Mouse (Mus musculus): ENCODE data around the gene Hscb. TPM values are rescaled to one million over a fixed set of nuclear protein-coding genes. Genes with fewer than 3 reads are reported as not detected.

Hscb gene
- polyA plus RNA-seq, 1 experiment from 2014 or later: 10.8 TPM

DNA sequence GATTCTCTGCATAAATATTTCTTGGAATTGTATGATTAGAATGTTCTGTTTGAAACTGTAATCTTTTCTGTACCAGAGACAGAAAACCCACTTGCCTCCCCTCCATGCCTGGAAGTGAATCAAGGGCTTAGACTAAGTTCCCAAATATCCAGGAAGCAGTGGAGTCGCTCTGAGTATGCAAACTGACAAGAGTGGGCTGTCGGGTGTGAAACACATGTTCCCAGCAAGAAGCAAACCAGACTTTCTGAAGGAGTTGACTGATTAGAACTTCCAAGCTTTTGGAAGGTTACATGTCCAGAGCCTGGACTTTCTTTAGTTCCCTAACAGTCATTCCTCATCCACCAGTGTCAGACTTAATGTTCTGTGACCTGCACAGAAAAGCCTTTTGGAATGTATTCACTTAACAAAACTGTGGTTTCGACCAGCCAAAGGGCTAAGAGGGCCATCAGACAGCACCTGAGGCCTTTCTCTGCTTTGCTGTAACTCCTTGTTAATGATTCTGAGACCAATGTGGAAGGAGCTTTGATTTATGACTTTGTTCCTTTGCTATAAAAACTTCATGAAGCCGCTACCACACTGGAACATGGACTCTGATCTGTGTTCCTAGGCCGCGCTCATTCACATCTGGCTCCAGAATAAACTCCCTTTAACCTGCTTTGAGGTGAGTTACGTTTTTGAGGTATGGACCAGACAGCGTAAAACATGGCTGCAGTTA is 12.6 kb downstream of the Hscb start:
- H3K36me3 ChIP-seq: no peaks in the 10 kb centered on the region
- no peaks in the 10 kb centered on the region for H3K9me3 ChIP-seq
- H3K27ac ChIP-seq: no peak overlapping the region
- no peak overlapping the region for H3K4me3 ChIP-seq (replicated peaks)
- no peak for ATAC-seq
- WGBS: 92% methylated on average over 8 of the region's 8 CpGs
- no peaks in the 10 kb centered on the region for H3K4me1 ChIP-seq (replicated peaks)
- no peak overlapping the region for H3K9ac ChIP-seq (replicated peaks)
- H3K27me3 ChIP-seq: no peaks in the 10 kb centered on the region
- H3K4me2 ChIP-seq (replicated peaks): no peak overlapping the region

DNA sequence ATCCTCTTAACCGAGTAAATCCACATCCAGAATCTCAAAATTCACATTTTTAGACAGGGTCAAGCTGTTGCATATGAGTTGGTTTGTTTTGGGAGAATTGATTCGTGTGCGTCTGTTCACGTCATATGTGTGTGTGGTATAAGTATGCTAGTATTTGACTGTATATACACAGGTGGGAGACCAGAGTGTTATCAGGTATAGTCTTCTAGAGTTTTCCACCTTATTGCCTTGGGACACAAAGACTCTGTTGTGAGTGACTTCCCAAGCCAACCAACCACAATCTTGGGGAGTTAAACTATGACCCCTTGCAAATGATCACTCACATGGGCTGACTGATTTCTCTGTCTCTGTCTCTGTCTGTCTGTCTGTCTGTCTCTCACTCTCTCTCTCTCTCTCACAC is 15.2 kb downstream of the Hscb start:
- Histone ChIP-seq H3K9ac (replicated peaks) (no peak overlapping the region), H3K27ac (no peak overlapping the region), H3K4me3 (replicated peaks) (no peak overlapping the region), H3K4me1 (replicated peaks) (no peaks in the 10 kb centered on the region), H3K36me3 (no peaks in the 10 kb centered on the region), H3K27me3 (no peaks in the 10 kb centered on the region), H3K4me2 (replicated peaks) (no peak overlapping the region), H3K9me3 (no peaks in the 10 kb centered on the region)
- no peak for ATAC-seq
- 89% methylated on average over 4 of the region's 4 CpGs for whole genome bisulfite sequencing

DNA sequence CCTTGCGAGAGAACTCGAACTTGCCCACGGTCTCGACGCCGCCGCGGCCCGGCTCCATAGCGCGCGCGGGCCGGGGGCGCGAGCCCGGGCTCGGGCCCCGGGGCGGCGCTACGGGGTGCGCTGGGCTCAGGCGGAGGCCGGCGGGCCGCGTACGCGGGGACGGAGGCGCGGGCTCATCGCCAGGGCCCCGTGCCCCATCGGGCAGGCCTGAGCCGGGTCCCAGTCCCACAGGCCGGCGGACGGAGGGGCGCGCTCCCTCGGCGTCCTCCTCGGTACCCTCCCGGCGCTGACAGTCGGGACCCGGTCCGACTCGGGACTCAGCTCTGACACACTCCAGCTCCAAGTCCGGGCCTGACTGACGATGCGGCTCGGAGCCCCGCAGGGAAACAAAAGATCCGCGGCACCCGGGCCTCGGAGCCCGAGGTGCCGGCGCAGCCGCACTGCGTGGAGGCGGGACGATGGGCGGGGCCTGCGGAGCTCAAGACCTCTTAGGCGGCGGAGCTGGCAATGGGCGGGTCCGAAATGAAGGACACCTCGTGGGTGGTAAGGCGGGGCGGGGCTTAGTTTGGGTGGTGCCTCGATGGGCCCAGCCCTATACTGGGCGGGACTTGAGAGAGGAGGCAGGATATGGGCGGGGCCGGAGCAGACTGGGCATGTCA is 29.8 kb downstream of the Hscb start, which contains the start of gene Ulk1:
TSS of gene Ulk1 (minus strand) at position 431 of the 659 bp plus-strand sequence.
- Histone ChIP-seq H3K27me3 (no peaks in the 10 kb centered on the region), H3K36me3 (peaks cover 11% of the 10 kb centered on the region; the same call in 1 of the 2 replicates), H3K4me2 (replicated peaks) (peak within 1 kb of the TSS; percentile 98), H3K4me3 (replicated peaks) (peak within 1 kb of the TSS; percentile 94), H3K4me1 (replicated peaks) (peaks cover 44% of the 10 kb centered on the region), H3K9me3 (no peaks in the 10 kb centered on the region), H3K27ac (peak within 1 kb of the TSS; percentile 90), H3K9ac (replicated peaks) (peak within 1 kb of the TSS; percentile 98)
- ATAC-seq: peak; percentile 94
- WGBS: under 1% methylated on average over 68 of the region's 80 CpGs

DNA sequence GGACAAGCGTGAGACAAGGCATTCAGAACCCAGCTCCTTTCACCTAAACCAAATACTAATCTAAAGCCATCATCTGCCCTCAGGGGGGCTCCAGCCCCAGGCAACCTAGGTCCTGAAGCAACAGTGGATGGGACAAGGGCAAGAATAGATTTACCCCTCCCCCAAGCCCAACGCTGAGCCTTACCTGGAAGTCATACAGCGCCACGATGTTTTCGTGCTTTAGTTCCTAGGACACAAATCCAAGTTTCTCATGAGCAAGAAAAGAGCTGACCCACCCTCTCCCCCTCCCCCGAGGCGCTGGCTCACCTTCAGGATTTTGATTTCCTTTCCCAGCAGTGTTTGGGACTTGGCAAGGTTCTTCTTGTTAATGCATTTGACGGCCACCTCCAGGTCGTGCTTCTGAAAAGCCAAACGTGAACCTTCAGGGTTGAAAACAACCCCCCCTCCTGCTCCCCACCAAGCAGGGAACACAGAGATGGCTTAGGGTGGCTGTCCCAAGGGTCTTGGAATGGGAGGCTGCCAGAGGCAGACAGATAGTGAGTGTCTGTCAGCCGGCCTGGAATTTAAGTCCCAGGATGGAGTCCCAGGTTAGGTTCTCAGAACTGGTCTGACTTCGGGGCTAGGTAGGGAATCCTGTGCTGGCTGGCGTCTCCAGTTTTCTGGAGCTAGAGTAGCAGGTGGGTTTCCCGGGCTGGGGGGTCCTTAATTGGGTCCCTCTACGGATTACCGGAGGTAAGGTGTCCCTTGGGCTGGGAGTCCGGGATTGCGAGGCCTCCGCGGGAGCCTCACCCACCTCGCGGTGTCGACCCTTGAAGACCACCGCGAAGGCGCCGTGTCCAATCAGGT is 30.5 kb downstream of the Hscb start:
- Histone ChIP-seq H3K4me1 (replicated peaks) (peaks cover 49% of the 10 kb centered on the region), H3K36me3 (peaks cover 17% of the 10 kb centered on the region), H3K4me3 (replicated peaks) (peak overlapping the region; percentile 94), H3K27ac (peak overlapping the region; percentile 90), H3K9me3 (no peaks in the 10 kb centered on the region), H3K9ac (replicated peaks) (peak overlapping the region; percentile 98), H3K4me2 (replicated peaks) (peak overlapping the region; percentile 98), H3K27me3 (no peaks in the 10 kb centered on the region)
- 2% methylated on average over 27 of the region's 27 CpGs for WGBS
- no peak for ATAC-seq

DNA sequence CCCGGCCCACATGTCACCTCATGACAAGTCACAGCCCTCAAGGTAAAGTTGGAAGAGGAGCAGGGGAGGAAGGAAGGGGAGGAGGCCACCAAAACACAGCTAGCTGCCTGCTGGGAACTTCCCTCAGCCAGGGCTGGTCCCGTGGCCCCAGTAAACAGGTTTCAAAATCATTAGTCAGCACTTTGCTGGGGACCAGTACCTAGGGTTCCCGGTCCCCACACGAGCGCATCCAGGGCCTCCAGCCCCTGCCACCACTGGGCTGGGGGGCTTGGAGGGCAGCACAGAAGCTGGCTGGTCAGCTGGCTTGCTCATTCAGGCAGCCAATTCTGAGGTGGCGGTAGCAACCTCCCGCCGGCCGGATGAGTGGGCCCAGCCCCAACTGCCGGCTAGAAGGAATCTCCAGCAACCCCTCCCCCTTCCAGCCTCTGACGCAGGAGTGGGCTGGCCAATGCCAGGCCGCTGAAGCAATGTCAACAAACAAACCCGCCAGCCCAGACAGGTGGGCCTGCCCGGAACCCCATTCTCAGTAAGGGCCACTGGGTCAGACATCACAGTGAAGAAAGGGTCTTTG is 31.4 kb downstream of the Hscb start:
- WGBS: 5% methylated on average over 14 of the region's 14 CpGs
- Histone ChIP-seq H3K27ac (peak overlapping the region; percentile 9; the same call in 1 of the 2 replicates), H3K36me3 (peaks cover 20% of the 10 kb centered on the region), H3K4me3 (replicated peaks) (peak overlapping the region; percentile 94), H3K9me3 (no peaks in the 10 kb centered on the region), H3K4me1 (replicated peaks) (peaks cover 51% of the 10 kb centered on the region), H3K27me3 (no peaks in the 10 kb centered on the region), H3K9ac (replicated peaks) (peak overlapping the region; percentile 98), H3K4me2 (replicated peaks) (peak overlapping the region; percentile 98)
- peak; percentile 55 for ATAC-seq

DNA sequence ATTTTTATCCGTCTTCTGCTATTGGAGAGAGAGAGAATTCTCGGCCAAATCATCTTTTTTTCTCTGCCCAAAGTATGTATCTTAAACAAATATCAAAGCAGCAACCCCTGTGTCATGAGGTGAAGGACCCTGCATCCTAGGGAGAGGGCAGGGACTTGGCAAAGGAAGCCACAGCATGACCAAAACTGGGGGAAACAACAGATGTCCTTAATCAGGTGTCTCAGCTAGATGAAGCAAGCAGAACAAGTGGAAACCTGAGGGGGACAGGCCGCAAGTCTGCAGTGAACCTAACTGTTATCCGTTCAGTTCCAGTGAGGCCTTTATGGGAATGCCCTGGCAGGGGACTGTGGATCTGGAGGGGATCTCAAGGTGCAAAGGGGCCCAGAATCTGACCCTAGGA is 32.1 kb downstream of the Hscb start:
- no peak for ATAC-seq
- H3K27me3 ChIP-seq: no peaks in the 10 kb centered on the region
- no peaks in the 10 kb centered on the region for H3K9me3 ChIP-seq
- H3K4me3 ChIP-seq (replicated peaks): peak overlapping the region; percentile 94
- peaks cover 25% of the 10 kb centered on the region for H3K36me3 ChIP-seq
- peaks cover 52% of the 10 kb centered on the region for H3K4me1 ChIP-seq (replicated peaks)
- WGBS: 91% methylated on average over 4 of the region's 4 CpGs
- peak overlapping the region; percentile 98 for H3K9ac ChIP-seq (replicated peaks)
- H3K27ac ChIP-seq: no peak overlapping the region
- H3K4me2 ChIP-seq (replicated peaks): peak overlapping the region; percentile 98

DNA sequence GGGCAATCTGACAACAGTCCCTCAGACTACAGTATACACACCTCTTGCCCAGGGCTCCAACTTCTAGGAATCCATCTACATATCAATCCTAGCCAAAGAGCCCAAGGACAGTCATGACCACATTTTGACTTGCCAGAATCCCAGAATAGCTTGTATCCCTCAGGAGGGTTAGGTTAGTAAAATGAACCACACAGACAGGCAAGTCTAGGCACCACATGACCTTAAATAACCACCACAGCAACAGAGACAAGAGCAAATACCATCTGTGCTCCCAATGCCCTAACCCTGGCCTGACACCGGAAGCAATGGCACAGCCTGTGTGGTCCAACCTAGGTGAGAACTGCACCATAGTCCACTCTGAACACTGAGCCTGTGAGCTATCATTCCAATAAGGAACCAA is 32.9 kb downstream of the Hscb start:
- H3K27me3 ChIP-seq: no peaks in the 10 kb centered on the region
- no peak overlapping the region for H3K9ac ChIP-seq (replicated peaks)
- H3K36me3 ChIP-seq: peaks cover 32% of the 10 kb centered on the region
- H3K4me3 ChIP-seq (replicated peaks): no peak overlapping the region
- peaks cover 56% of the 10 kb centered on the region for H3K4me1 ChIP-seq (replicated peaks)
- no peak overlapping the region; the same call in 1 of the 2 replicates for H3K4me2 ChIP-seq (replicated peaks)
- WGBS: 88% methylated on average over 1 of the region's 1 CpGs
- no peak for ATAC-seq
- no peak overlapping the region for H3K27ac ChIP-seq
- no peaks in the 10 kb centered on the region for H3K9me3 ChIP-seq

DNA sequence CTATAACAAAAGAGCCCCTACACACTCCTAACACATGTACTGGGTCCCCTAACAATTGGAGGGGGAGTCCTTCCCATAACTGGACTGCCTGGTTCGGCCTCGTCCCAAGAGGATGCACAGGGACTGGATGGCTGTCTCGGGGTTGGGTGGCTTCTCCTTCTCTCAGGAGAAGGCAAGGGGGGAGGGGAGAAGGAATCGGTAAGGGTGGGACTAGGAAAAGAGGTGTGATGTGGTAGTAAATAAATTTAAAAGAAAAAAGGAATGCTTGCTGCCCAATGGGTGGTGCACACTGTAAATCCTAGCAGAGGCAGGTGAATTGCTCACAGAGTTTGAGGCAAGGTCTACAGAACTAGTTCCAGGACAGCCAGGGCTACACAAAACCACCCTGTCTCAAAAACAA is 33.4 kb downstream of the Hscb start:
- WGBS: 94% methylated on average over 4 of the region's 4 CpGs
- peaks cover 58% of the 10 kb centered on the region for H3K4me1 ChIP-seq (replicated peaks)
- ATAC-seq: no peak
- no peak overlapping the region for H3K9ac ChIP-seq (replicated peaks)
- H3K4me3 ChIP-seq (replicated peaks): no peak overlapping the region
- H3K27me3 ChIP-seq: no peaks in the 10 kb centered on the region
- H3K4me2 ChIP-seq (replicated peaks): no peak overlapping the region
- no peaks in the 10 kb centered on the region for H3K9me3 ChIP-seq
- H3K27ac ChIP-seq: no peak overlapping the region
- H3K36me3 ChIP-seq: peaks cover 37% of the 10 kb centered on the region

DNA sequence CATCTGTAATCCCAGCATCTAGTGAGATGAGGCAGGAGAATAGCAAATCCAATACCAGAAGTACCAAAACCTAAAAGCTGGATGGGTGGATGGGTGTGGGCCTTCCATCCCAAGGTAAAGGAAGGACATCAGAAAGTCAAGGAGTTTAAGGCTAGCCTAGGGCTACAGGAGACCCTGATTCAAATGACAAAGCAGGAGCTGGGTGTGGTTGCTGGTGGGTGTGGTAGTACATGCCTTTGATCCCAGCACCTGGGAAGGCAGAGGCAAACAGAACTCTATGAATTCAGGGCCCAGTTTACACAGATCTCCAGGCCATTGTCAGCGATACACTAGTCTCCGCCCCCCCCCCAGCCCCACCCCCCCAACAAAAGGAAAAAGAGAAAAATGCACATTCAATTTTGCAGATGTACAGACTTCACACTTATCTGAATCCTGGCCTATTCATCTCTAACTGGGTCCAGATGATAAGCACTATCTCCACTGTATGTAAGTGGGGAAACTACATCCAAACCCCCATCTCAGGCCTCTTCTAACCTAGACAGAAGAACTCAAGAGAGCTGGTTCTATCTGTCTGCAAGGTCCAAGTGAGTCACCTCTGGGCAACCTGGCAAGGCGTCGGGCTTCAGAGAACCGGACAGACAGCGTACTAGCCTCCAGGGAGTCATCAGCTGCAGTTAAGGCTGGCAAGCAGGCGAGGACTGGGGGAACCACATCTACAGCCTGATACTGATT is 35.4 kb downstream of the Hscb start:
- Histone ChIP-seq H3K27me3 (no peaks in the 10 kb centered on the region), H3K9me3 (no peaks in the 10 kb centered on the region), H3K4me2 (replicated peaks) (no peak overlapping the region), H3K4me1 (replicated peaks) (peaks cover 59% of the 10 kb centered on the region), H3K4me3 (replicated peaks) (no peak overlapping the region), H3K9ac (replicated peaks) (no peak overlapping the region), H3K36me3 (peaks cover 56% of the 10 kb centered on the region), H3K27ac (no peak overlapping the region)
- 91% methylated on average over 7 of the region's 7 CpGs for WGBS
- no peak for ATAC-seq

DNA sequence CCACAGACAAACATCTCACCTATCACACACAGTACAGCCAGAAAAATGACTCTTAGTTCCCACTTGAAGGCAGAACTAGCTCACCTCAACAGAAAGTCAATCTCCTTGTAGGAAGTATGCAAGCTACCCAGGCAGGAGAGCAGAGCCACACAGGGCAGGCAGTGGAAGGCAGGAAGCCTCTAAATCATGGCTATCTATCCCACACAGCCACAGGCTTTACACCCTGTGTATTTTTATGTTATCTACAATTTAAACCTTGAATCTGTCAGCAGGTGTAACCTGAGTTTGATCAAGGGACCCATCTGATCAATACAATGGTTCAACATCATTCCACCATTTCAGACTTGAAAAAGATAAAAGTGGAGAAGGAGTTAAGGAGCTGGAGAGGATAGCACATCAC is 36.8 kb downstream of the Hscb start:
- Histone ChIP-seq H3K27me3 (no peaks in the 10 kb centered on the region), H3K4me3 (replicated peaks) (no peak overlapping the region), H3K36me3 (peaks cover 70% of the 10 kb centered on the region), H3K9ac (replicated peaks) (no peak overlapping the region), H3K4me2 (replicated peaks) (no peak overlapping the region), H3K9me3 (no peaks in the 10 kb centered on the region), H3K27ac (no peak overlapping the region), H3K4me1 (replicated peaks) (peaks cover 45% of the 10 kb centered on the region)
- ATAC-seq: no peak

DNA sequence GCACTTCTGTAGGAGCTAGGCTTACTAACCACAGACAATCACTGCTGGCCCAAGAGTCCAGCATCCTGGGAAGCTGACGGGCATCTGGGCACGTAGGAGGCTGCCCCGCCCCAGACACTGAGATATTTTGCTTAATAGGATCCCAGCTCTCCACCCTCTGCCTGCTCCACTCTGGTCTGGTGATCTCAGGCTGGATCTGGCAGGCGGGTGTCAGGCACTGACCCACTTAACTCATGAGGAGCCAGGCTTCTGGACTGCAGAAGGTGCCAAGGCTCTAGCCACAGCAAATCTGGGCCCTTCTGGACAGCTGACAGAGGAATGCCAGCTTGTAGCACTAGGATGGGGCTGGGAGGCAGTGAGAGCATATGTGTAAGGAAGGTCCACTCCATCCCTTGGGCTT is 37.4 kb downstream of the Hscb start:
- H3K27ac ChIP-seq: no peak overlapping the region
- no peak for ATAC-seq
- H3K36me3 ChIP-seq: peaks cover 76% of the 10 kb centered on the region
- H3K9ac ChIP-seq (replicated peaks): peak overlapping the region; percentile 10; the same call in 1 of the 2 replicates
- peaks cover 39% of the 10 kb centered on the region for H3K4me1 ChIP-seq (replicated peaks)
- H3K4me3 ChIP-seq (replicated peaks): no peak overlapping the region
- H3K9me3 ChIP-seq: no peaks in the 10 kb centered on the region
- no peaks in the 10 kb centered on the region for H3K27me3 ChIP-seq
- H3K4me2 ChIP-seq (replicated peaks): no peak overlapping the region
- 78% methylated on average over 4 of the region's 4 CpGs for WGBS

Measured in midbrain, embryonic 13.5 days (tissue).